In genomic region chr1:161712918-161713317, GRCm38 (mm10) we compare ENCODE assay signal across 8 mouse cellular contexts.
DNase-seq lines count a peak whose midpoint lies in the region; ATAC-seq and TF ChIP-seq lines count a peak whose summit lies in the region.

No protein-coding gene starts in this region.

- H3K27me3 ChIP-seq in embryonic facial prominence, embryonic 13.5 days = no peaks in the 10 kb centered on the region
- no peaks in the 10 kb centered on the region for H3K27me3 ChIP-seq in embryonic facial prominence, embryonic 10.5 days (replicated peaks; ENCODE audit: low read depth, poor library complexity, severe bottlenecking)
- H3K27me3 ChIP-seq in intestine, embryonic 15.5 days (replicated peaks) = no peaks in the 10 kb centered on the region
- no peaks in the 10 kb centered on the region for H3K27me3 ChIP-seq in thymus, adult 2 months (ENCODE audit: control insufficient read depth, insufficient read depth, low read length)

- no peak for TF ChIP-seq POLR2A in thymus, adult 2 months (IDR thresholded peaks at IDR 0.05; ENCODE audit: control insufficient read depth, extremely low read depth, insufficient read depth, low read length, poor library complexity)

- H3K4me2 ChIP-seq in embryonic facial prominence, embryonic 13.5 days = no peak overlapping the region
- H3K4me2 ChIP-seq in intestine, embryonic 15.5 days (replicated peaks) = no peak overlapping the region; the same call in 1 of the 2 replicates

- ATAC-seq in embryonic facial prominence, embryonic 13.5 days (ENCODE audit: insufficient number of reproducible peaks, insufficient read depth, low FRiP score, low TSS enrichment, low read depth) = 0 out of 2 replicates have a peak, but pooled peaks have one; percentile 37
- ATAC-seq in intestine, embryonic 15.5 days = peak; percentile 45; the same call in 1 of the 2 replicates

- H3K4me1 ChIP-seq in embryonic facial prominence, embryonic 13.5 days = no peaks in the 10 kb centered on the region
- H3K4me1 ChIP-seq in embryonic facial prominence, embryonic 10.5 days = 0 out of 2 replicates have a peak, but pooled peaks cover 5% of the 10 kb centered on the region
- 0 out of 2 replicates have a peak, but pooled peaks cover 3% of the 10 kb centered on the region for H3K4me1 ChIP-seq in intestine, embryonic 15.5 days (replicated peaks)
- H3K4me1 ChIP-seq in thymus, adult 2 months (replicated peaks; ENCODE audit: control insufficient read depth, insufficient read depth, low read length) = peaks cover 4% of the 10 kb centered on the region

- no peaks in the 10 kb centered on the region for H3K36me3 ChIP-seq in embryonic facial prominence, embryonic 13.5 days
- no peaks in the 10 kb centered on the region for H3K36me3 ChIP-seq in embryonic facial prominence, embryonic 10.5 days (replicated peaks)
- no peaks in the 10 kb centered on the region for H3K36me3 ChIP-seq in intestine, embryonic 15.5 days
- H3K36me3 ChIP-seq in thymus, adult 2 months (ENCODE audit: control insufficient read depth, insufficient read depth, low read length) = no peaks in the 10 kb centered on the region

- no peaks in the 10 kb centered on the region for H3K9me3 ChIP-seq in embryonic facial prominence, embryonic 13.5 days
- H3K9me3 ChIP-seq in embryonic facial prominence, embryonic 10.5 days = no peaks in the 10 kb centered on the region
- no peaks in the 10 kb centered on the region for H3K9me3 ChIP-seq in intestine, embryonic 15.5 days

- no peak overlapping the region for H3K9ac ChIP-seq in embryonic facial prominence, embryonic 13.5 days
- no peak overlapping the region for H3K9ac ChIP-seq in intestine, embryonic 15.5 days

- DNase-seq in embryonic facial prominence, embryonic 10.5 days (ENCODE audit: low spot score) = no peak
- DNase-seq in adrenal gland, adult 2 months = peak; percentile 26
- DNase-seq in gastrocnemius, adult 8-10 months (ENCODE audit: low spot score in 2 of 2) = peak; percentile 18 to 22
- DNase-seq in left cerebral cortex, adult 11 months (ENCODE audit: low spot score) = peak; percentile 7
- DNase-seq in natural killer cell, adult 2 months (ENCODE audit: low spot score in 2 of 2) = peak; percentile 82 to 83
- peak; percentile 68 for DNase-seq in thymus, adult 2 months

- H3K27ac ChIP-seq in embryonic facial prominence, embryonic 13.5 days = no peak overlapping the region
- H3K27ac ChIP-seq in embryonic facial prominence, embryonic 10.5 days (replicated peaks) = no peak overlapping the region
- H3K27ac ChIP-seq in intestine, embryonic 15.5 days = no peak overlapping the region
- no peak overlapping the region for H3K27ac ChIP-seq in thymus, adult 2 months (ENCODE audit: control insufficient read depth, insufficient read depth, low read length)

- H3K4me3 ChIP-seq in embryonic facial prominence, embryonic 13.5 days = no peak overlapping the region
- H3K4me3 ChIP-seq in embryonic facial prominence, embryonic 10.5 days = no peak overlapping the region
- H3K4me3 ChIP-seq in intestine, embryonic 15.5 days (replicated peaks) = no peak overlapping the region
- H3K4me3 ChIP-seq in thymus, adult 2 months (ENCODE audit: control insufficient read depth, insufficient read depth, low read length) = no peak overlapping the region

- TF ChIP-seq CTCF in thymus, adult 2 months (IDR thresholded peaks at IDR 0.05; ENCODE audit: borderline replicate concordance, control insufficient read depth, extremely low read depth, insufficient read depth, low read length, poor library complexity) = 0 out of 2 replicates have a peak, but pooled peaks have one; percentile 33

- WGBS in embryonic facial prominence, embryonic 13.5 days = 61% methylated on average over 10 of the region's 10 CpGs
- 87% methylated on average over 10 of the region's 10 CpGs for WGBS in embryonic facial prominence, embryonic 10.5 days
- 47% methylated on average over 10 of the region's 10 CpGs for WGBS in intestine, embryonic 15.5 days
- WGBS in thymus, adult 2 months = 2% methylated on average over 10 of the region's 10 CpGs
